Mouse (Mus musculus) lung, adult 2 months (tissue): ENCODE measurements around the gene Sptbn2.

Experiments
- CTCF ChIP-seq: fragments of 200-500 bp; IDR thresholded peaks from 2 replicates; pipeline ENCODE4 v1.5.1; 2011; ENCODE audit warnings: mild to moderate bottlenecking, low read length, control low read depth; ENCODE audit not compliant: insufficient read depth
- POLR2A ChIP-seq: fragments of 200-500 bp; IDR thresholded peaks from 2 replicates; pipeline ENCODE4 v1.6.1; 2011; ENCODE audit warnings: low read depth, mild to moderate bottlenecking, control low read depth, low read length, borderline replicate concordance; ENCODE audit errors: extremely low read depth

DNA sequence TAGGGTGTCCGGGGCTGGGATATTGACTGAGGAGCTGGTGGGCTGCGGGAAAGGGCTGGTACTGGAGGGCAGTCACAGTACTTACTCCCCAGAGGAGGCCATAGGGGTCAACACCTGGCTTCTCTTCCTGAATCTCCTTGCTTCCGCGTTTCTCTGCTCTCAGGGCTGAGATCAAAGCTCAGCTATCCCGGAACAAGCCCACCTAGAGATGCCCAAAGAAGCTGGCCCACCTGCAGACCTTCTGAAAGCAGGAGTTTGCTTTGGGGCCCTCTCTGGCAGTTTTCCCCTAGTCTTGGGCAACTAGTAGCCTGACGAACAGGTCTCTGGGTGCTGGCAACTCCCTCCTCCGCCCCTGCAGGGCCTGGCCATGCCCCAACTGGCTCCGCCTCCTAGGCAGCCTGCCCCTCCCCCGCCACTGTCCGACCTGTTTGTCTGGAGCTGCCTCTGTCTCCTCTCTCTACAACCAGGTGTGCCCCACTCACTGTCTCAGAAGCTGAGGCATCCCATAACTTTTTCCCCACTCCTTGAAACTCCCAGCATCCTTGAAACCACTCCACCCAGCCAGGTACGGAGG is 9.8 kb downstream of the Sptbn2 start:
- TF ChIP-seq POLR2A = no peak; the same call in 1 of the 2 replicates
- no peak for TF ChIP-seq CTCF
